Mouse (Mus musculus): Measurements from ENCODE around the gene Btbd35f15.
"Not testable (repeated sequence)": the region's sequence is repeated elsewhere in the genome, so short reads cannot be mapped to it uniquely, and the experiment has no call there.

Gene Btbd35f15

DNA sequence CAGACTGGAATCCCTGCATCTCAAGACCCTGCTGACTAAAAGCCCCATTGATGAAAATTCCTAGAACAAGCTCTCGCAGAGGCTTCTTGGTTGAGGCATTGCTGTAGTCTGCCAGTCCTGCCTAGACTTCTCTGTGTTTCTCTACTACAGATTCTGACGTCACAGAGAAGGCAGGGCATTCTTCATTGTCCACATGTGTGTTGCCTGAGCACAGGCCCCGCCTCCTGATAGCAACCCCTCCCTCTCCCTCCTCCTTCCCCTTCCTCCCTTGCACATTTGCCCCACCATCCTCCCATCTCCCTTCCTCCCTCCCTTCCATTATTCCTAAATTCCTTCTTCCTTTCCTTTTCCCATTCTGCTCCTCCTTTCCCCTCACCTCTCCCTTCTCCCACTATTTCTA is at the start of gene Btbd35f15:
Btbd35f15 (minus strand) TSS at position 101 of the 400 bp plus-strand sequence.
- not testable (repeated sequence) for DNase-seq (ENCODE audit: low read depth)

Measured in NIH3T3 (cell line).